Mouse (Mus musculus) kidney, postnatal 0 days (tissue): ENCODE measurements around the gene Krtap19-2. TPM values are rescaled to one million over a fixed set of nuclear protein-coding genes. Genes with fewer than 3 reads are reported as not detected.

ENCODE experiments used
- ATAC-seq: fragments of 200-750 bp; cut with Nextera tagmentation; replicated peaks from 2 replicates; pipeline ENCODE4 v1.8.0; 2017; ENCODE audit warnings: low read depth, moderate number of reproducible peaks, moderate TSS enrichment, moderate library complexity; ENCODE audit not compliant: low FRiP score
- DNase-seq: peaks from one replicate; pipeline ENCODE4 v3.0.0-alpha.2; 2016; ENCODE audit warnings: low spot score
- H3K27ac ChIP-seq: fragments of 300-500 bp; sonication (generic); 2 replicates; pipeline ENCODE4 v1.5.1; 2014; ENCODE audit warnings: mild to moderate bottlenecking
- H3K27me3 ChIP-seq: fragments of 300-500 bp; sonication (generic); 2 replicates; pipeline ENCODE4 v1.6.1; 2014; ENCODE audit warnings: low read length, mixed read lengths; ENCODE audit not compliant: insufficient read depth
- H3K36me3 ChIP-seq: fragments of 300-500 bp; sonication (generic); 2 replicates; pipeline ENCODE4 v1.6.1; 2014; ENCODE audit warnings: low read length, mixed read lengths; ENCODE audit not compliant: insufficient read depth
- H3K4me1 ChIP-seq: fragments of 300-500 bp; sonication (generic); replicated peaks from 2 replicates; pipeline ENCODE4 v1.6.1; 2014; ENCODE audit warnings: antibody characterized with exemption, low read length, mixed read lengths; ENCODE audit not compliant: insufficient read depth
- H3K4me2 ChIP-seq: fragments of 300-500 bp; sonication (generic); 2 replicates; pipeline ENCODE4 v1.6.1; 2014; ENCODE audit warnings: mild to moderate bottlenecking, low read length, moderate library complexity, mixed read lengths
- H3K4me3 ChIP-seq: fragments of 300-500 bp; sonication (generic); replicated peaks from 2 replicates; pipeline ENCODE4 v1.5.1; 2014; ENCODE audit warnings: low read depth, low read length
- H3K9ac ChIP-seq: fragments of 300-500 bp; sonication (generic); 2 replicates; pipeline ENCODE4 v1.6.1; 2014; ENCODE audit warnings: low read depth, low read length
- H3K9me3 ChIP-seq: fragments of 300-500 bp; sonication (generic); replicated peaks from 2 replicates; pipeline ENCODE4 v1.6.1; 2016; ENCODE audit warnings: low read length, inconsistent platforms, mixed read lengths
- CTCF ChIP-seq: IDR thresholded peaks from 2 replicates; pipeline ENCODE4 v1.5.1; 2016; ENCODE audit warnings: antibody characterized with exemption, low read depth, mild to moderate bottlenecking, moderate library complexity
- WGBS: fragments of 180-500 bp; shearing (Covaris S2); extraction: QIAGEN DNeasy Blood & Tissue Kit; methylation state at CpG from one replicate; pipeline ENCODE4 v1.1.7; 2014; 5-methylcytosine and 5-hydroxymethylcytosine counted together
- polyA plus RNA-seq: library from polyadenylated mRNA; unstranded; fragments of >200 nt; fragmentation: Nextera tagmentation; extraction: Ambion mirVana; gene quantifications from 2 replicates; pipeline ENCODE4 v1.2.1, GENCODE M21; 2015

Krtap19-2 gene
- polyA plus RNA-seq = not detected in 2 replicates

- Histone ChIP-seq H3K36me3 (no peaks in the 10 kb centered on the region), H3K9me3 (no peaks in the 10 kb centered on the region), H3K4me3 (no peak within 1 kb of the TSS), H3K27ac (no peak within 1 kb of the TSS), H3K9ac (no peak within 1 kb of the TSS), H3K4me1 (no peaks in the 10 kb centered on the region), H3K4me2 (no peak within 1 kb of the TSS), H3K27me3 (no peaks in the 10 kb centered on the region)
- WGBS = 96% methylated on average over 3 of the region's 3 CpGs
- TF ChIP-seq CTCF = no peak
- no peak for DNase-seq
- ATAC-seq = no peak
These were observed at the start of gene Krtap19-2 for GRCm38 (mm10) chr16:88874169-88874568. TSS of gene Krtap19-2 (minus strand) at chr16:88874269.

GRCm38 (mm10) chr16:88896357-88896756 lies 22.3 kb upstream of the Krtap19-2 start, which contains the start of gene Krtap19-5:
TSS of gene Krtap19-5 (minus strand) at chr16:88896457.
- Histone ChIP-seq H3K36me3 (no peaks in the 10 kb centered on the region), H3K9me3 (no peaks in the 10 kb centered on the region), H3K27me3 (no peaks in the 10 kb centered on the region), H3K4me2 (no peak within 1 kb of the TSS), H3K9ac (no peak within 1 kb of the TSS), H3K27ac (no peak within 1 kb of the TSS), H3K4me3 (no peak within 1 kb of the TSS), H3K4me1 (no peaks in the 10 kb centered on the region)
- no peak for TF ChIP-seq CTCF
- no peak for DNase-seq
- WGBS = 93% methylated on average over 6 of the region's 6 CpGs
- no peak for ATAC-seq

- WGBS = 84% methylated on average over 6 of the region's 6 CpGs
- Histone ChIP-seq H3K4me3 (no peak overlapping the region), H3K4me2 (no peak overlapping the region)
These were observed 12.8 kb upstream of the Krtap19-2 start for GRCm38 (mm10) chr16:88886870-88887269.

GRCm38 (mm10) chr16:88884989-88885388 lies 10.9 kb upstream of the Krtap19-2 start, which contains the start of gene Krtap19-4:
TSS of gene Krtap19-4 (minus strand) at chr16:88885089.
- no peak for TF ChIP-seq CTCF
- no peak for ATAC-seq
- H3K36me3 ChIP-seq = no peaks in the 10 kb centered on the region
- no peak within 1 kb of the TSS for H3K4me3 ChIP-seq
- no peaks in the 10 kb centered on the region for H3K4me1 ChIP-seq
- H3K9ac ChIP-seq = no peak within 1 kb of the TSS
- no peak within 1 kb of the TSS for H3K27ac ChIP-seq
- no peak for DNase-seq
- no peaks in the 10 kb centered on the region for H3K27me3 ChIP-seq
- WGBS = 90% methylated on average over 5 of the region's 5 CpGs
- no peaks in the 10 kb centered on the region for H3K9me3 ChIP-seq
- H3K4me2 ChIP-seq = no peak within 1 kb of the TSS

More at GRCm38 (mm10) chr16:88886870-88887269, 12.8 kb upstream of the Krtap19-2 start:
- Histone ChIP-seq H3K9ac (no peak overlapping the region), H3K4me1 (no peaks in the 10 kb centered on the region), H3K36me3 (no peaks in the 10 kb centered on the region), H3K27me3 (no peaks in the 10 kb centered on the region), H3K9me3 (no peaks in the 10 kb centered on the region), H3K27ac (no peak overlapping the region)
- no peak for DNase-seq
- no peak for ATAC-seq
- TF ChIP-seq CTCF = no peak

GRCm38 (mm10) chr16:88877938-88878337 lies 3.9 kb upstream of the Krtap19-2 start, which contains the start of gene Krtap19-3:
TSS of gene Krtap19-3 (minus strand) at chr16:88878038.
- ATAC-seq (no peak), DNase-seq (no peak)
- Histone ChIP-seq H3K27me3 (no peaks in the 10 kb centered on the region), H3K27ac (no peak within 1 kb of the TSS), H3K9me3 (no peaks in the 10 kb centered on the region), H3K4me3 (no peak within 1 kb of the TSS), H3K36me3 (no peaks in the 10 kb centered on the region), H3K4me1 (no peaks in the 10 kb centered on the region), H3K4me2 (no peak within 1 kb of the TSS), H3K9ac (no peak within 1 kb of the TSS)
- no peak for TF ChIP-seq CTCF
- WGBS = 74% methylated on average over 2 of the region's 2 CpGs

- TF ChIP-seq CTCF = no peak
- no peak for ATAC-seq
- no peak within 1 kb of the TSS for H3K4me3 ChIP-seq
- H3K4me1 ChIP-seq = no peaks in the 10 kb centered on the region
- no peak for DNase-seq
- no peak within 1 kb of the TSS for H3K4me2 ChIP-seq
- no peak within 1 kb of the TSS for H3K9ac ChIP-seq
- no peaks in the 10 kb centered on the region for H3K9me3 ChIP-seq
- no peak within 1 kb of the TSS for H3K27ac ChIP-seq
- no peaks in the 10 kb centered on the region for H3K36me3 ChIP-seq
- H3K27me3 ChIP-seq = no peaks in the 10 kb centered on the region
- WGBS = 90% methylated on average over 6 of the region's 6 CpGs
These were observed 4.8 kb downstream of the Krtap19-2 start, which contains the start of gene Krtap19-1 for GRCm38 (mm10) chr16:88869311-88869710. TSS of gene Krtap19-1 (minus strand) at chr16:88869411.

GRCm38 (mm10) chr16:88864887-88865407 lies 9.1 kb downstream of the Krtap19-2 start:
- Histone ChIP-seq H3K4me1 (no peaks in the 10 kb centered on the region), H3K4me3 (no peak overlapping the region), H3K9me3 (no peaks in the 10 kb centered on the region), H3K27me3 (no peaks in the 10 kb centered on the region), H3K36me3 (no peaks in the 10 kb centered on the region), H3K27ac (no peak overlapping the region), H3K4me2 (no peak overlapping the region), H3K9ac (no peak overlapping the region)
- no peak for ATAC-seq
- no peak for DNase-seq
- no peak for TF ChIP-seq CTCF
- 50% methylated on average over 4 of the region's 4 CpGs for WGBS
